Mouse (Mus musculus) intestine, postnatal 0 days (tissue): ENCODE data around the gene Gm34653. TPM values are rescaled to one million over a fixed set of nuclear protein-coding genes. Genes with fewer than 3 reads are reported as not detected.
"Not testable (repeated sequence)": the region's sequence is repeated elsewhere in the genome, so short reads cannot be mapped to it uniquely, and the experiment has no call there.

Source experiments
- ATAC-seq: fragments of 200-750 bp; cut with Nextera tagmentation; 2 replicates; pipeline ENCODE4 v1.8.0; 2017; ENCODE audit warnings: mild to moderate bottlenecking, moderate TSS enrichment, moderate library complexity
- H3K27ac ChIP-seq: fragments of 300-500 bp; sonication (generic); 2 replicates; pipeline ENCODE4 v1.5.1; 2014; ENCODE audit warnings: mild to moderate bottlenecking, low read depth, low read length, moderate library complexity
- H3K27me3 ChIP-seq: fragments of 300-500 bp; sonication (generic); replicated peaks from 2 replicates; pipeline ENCODE4 v1.6.1; 2014; ENCODE audit warnings: low read length, mixed read lengths; ENCODE audit not compliant: control insufficient read depth, insufficient read depth
- H3K36me3 ChIP-seq: fragments of 300-500 bp; sonication (generic); 2 replicates; pipeline ENCODE4 v1.6.1; 2014; ENCODE audit warnings: mild to moderate bottlenecking, moderate library complexity; ENCODE audit not compliant: control insufficient read depth, insufficient read depth
- H3K4me1 ChIP-seq: fragments of 300-500 bp; sonication (generic); replicated peaks from 2 replicates; pipeline ENCODE4 v1.6.1; 2014; ENCODE audit warnings: antibody characterized with exemption, low read length, mixed read lengths; ENCODE audit not compliant: control insufficient read depth, insufficient read depth
- H3K4me2 ChIP-seq: fragments of 300-500 bp; sonication (generic); replicated peaks from 2 replicates; pipeline ENCODE4 v1.6.1; 2014; ENCODE audit warnings: low read depth, mild to moderate bottlenecking, moderate library complexity
- H3K4me3 ChIP-seq: fragments of 300-500 bp; sonication (generic); 2 replicates; pipeline ENCODE4 v1.5.1; 2014; ENCODE audit warnings: low read depth, low read length
- H3K9ac ChIP-seq: fragments of 300-500 bp; sonication (generic); 2 replicates; pipeline ENCODE4 v1.6.1; 2014; ENCODE audit warnings: mild to moderate bottlenecking, low read depth, low read length
- H3K9me3 ChIP-seq: fragments of 300-500 bp; sonication (generic); 2 replicates; pipeline ENCODE4 v1.6.1; 2016; ENCODE audit warnings: mixed run types; ENCODE audit not compliant: control insufficient read depth
- CTCF ChIP-seq: sonication (generic); IDR thresholded peaks from 2 replicates; pipeline ENCODE4 v1.5.1; 2016; ENCODE audit warnings: low read depth, mild to moderate bottlenecking, control low read depth, antibody characterized with exemption, moderate library complexity
- WGBS: fragments of 180-500 bp; shearing (Covaris S2); extraction: QIAGEN DNeasy Blood & Tissue Kit; methylation state at CpG from one replicate; pipeline ENCODE4 v1.1.7; 2014; 5-methylcytosine and 5-hydroxymethylcytosine counted together
- polyA plus RNA-seq: library from polyadenylated mRNA; unstranded; fragments of >200 nt; fragmentation: Nextera tagmentation; extraction: Ambion mirVana; gene quantifications from 2 replicates; pipeline ENCODE4 v1.2.1, GENCODE M21; 2015

Gene Gm34653
- polyA plus RNA-seq, 1 experiment from 2014 or later, result not detected

GRCm38 (mm10) chr2:34795426-34795825, 37.4 kb upstream of the Gm34653 start:
- no peak for ATAC-seq
- Histone ChIP-seq H3K4me1 (0 out of 2 replicates have a peak, but pooled peaks cover 2% of the 10 kb centered on the region), H3K4me2 (no peak overlapping the region), H3K9ac (no peak overlapping the region), H3K4me3 (no peak overlapping the region), H3K9me3 (no peaks in the 10 kb centered on the region), H3K27me3 (no peaks in the 10 kb centered on the region), H3K36me3 (peaks cover 19% of the 10 kb centered on the region; the same call in 1 of the 2 replicates), H3K27ac (no peak overlapping the region)
- no peak for TF ChIP-seq CTCF
- WGBS, result 86% methylated on average over 7 of the region's 7 CpGs

- H3K27me3 ChIP-seq, result no peaks in the 10 kb centered on the region
- H3K4me2 ChIP-seq, result peak within 1 kb of the TSS; percentile 91
- no peaks in the 10 kb centered on the region for H3K9me3 ChIP-seq
- H3K4me1 ChIP-seq, result 0 out of 2 replicates have a peak, but pooled peaks cover 3% of the 10 kb centered on the region
- peak within 1 kb of the TSS; percentile 83 for H3K4me3 ChIP-seq
- ATAC-seq, result peak; percentile 66
- 2% methylated on average over 43 of the region's 44 CpGs for whole genome bisulfite sequencing
- peak within 1 kb of the TSS; percentile 75 for H3K9ac ChIP-seq
- H3K36me3 ChIP-seq, result peaks cover 8% of the 10 kb centered on the region; the same call in 1 of the 2 replicates
- TF ChIP-seq CTCF, result no peak
- H3K27ac ChIP-seq, result peak within 1 kb of the TSS; percentile 66
Observed at GRCm38 (mm10) chr2:34799357-34800256, 33.2 kb upstream of the Gm34653 start, which contains the start of gene Rabepk. Gene Rabepk (minus strand): TSS chr2:34799912.

- peaks cover 1% of the 10 kb centered on the region; the same call in 1 of the 2 replicates for H3K36me3 ChIP-seq
- no peak for ATAC-seq
- WGBS, result 78% methylated on average over 7 of the region's 7 CpGs
- no peaks in the 10 kb centered on the region for H3K27me3 ChIP-seq
- H3K27ac ChIP-seq, result peak overlapping the region; percentile 28; the same call in 1 of the 2 replicates
- H3K9ac ChIP-seq, result no peak overlapping the region
- H3K4me2 ChIP-seq, result peak overlapping the region; percentile 91
- H3K4me3 ChIP-seq, result peak overlapping the region; percentile 83
- H3K4me1 ChIP-seq, result 0 out of 2 replicates have a peak, but pooled peaks cover 3% of the 10 kb centered on the region
- H3K9me3 ChIP-seq, result no peaks in the 10 kb centered on the region
- no peak for TF ChIP-seq CTCF
Observed at GRCm38 (mm10) chr2:34800371-34800770, 32.4 kb upstream of the Gm34653 start.

- H3K4me1 ChIP-seq, result 0 out of 2 replicates have a peak, but pooled peaks cover 3% of the 10 kb centered on the region
- peaks cover 6% of the 10 kb centered on the region; the same call in 1 of the 2 replicates for H3K36me3 ChIP-seq
- H3K9ac ChIP-seq, result peak overlapping the region; percentile 71
- no peaks in the 10 kb centered on the region for H3K27me3 ChIP-seq
- H3K27ac ChIP-seq, result peak overlapping the region; percentile 87
- 6% methylated on average over 39 of the region's 39 CpGs for WGBS
- peak; percentile 94 for ATAC-seq
- H3K9me3 ChIP-seq, result no peaks in the 10 kb centered on the region
- H3K4me3 ChIP-seq, result peak overlapping the region; percentile 68
- peak; percentile 44 for TF ChIP-seq CTCF
- peak overlapping the region; percentile 61 for H3K4me2 ChIP-seq
Observed at GRCm38 (mm10) chr2:34801516-34802482, 31.0 kb upstream of the Gm34653 start.

GRCm38 (mm10) chr2:34802565-34803245, 30.1 kb upstream of the Gm34653 start:
- Histone ChIP-seq H3K9ac (peak overlapping the region; percentile 71), H3K4me2 (peak overlapping the region; percentile 61), H3K4me3 (peak overlapping the region; percentile 68), H3K27ac (peak overlapping the region; percentile 87)
- TF ChIP-seq CTCF, result peak; percentile 20; the same call in 1 of the 2 replicates
- H3K27me3 ChIP-seq, H3K36me3 ChIP-seq, H3K4me1 ChIP-seq, H3K9me3 ChIP-seq: not testable (repeated sequence)
- WGBS, result under 1% methylated on average over 27 of the region's 32 CpGs
- ATAC-seq, result peak; percentile 34
